Mouse (Mus musculus) ES-E14 (cell line): ENCODE measurements at regions not wholly inside any gene's neighbourhood (a gene's known extent, or its start where the extent isn't known, plus 50 kb on each side); places are given as distances from the start of the nearest gene placed in this dataset.

Experiments
- DNase-seq: peaks from one replicate; pipeline ENCODE4 v3.0.0-alpha.2; 2013; ENCODE audit warnings: low read depth, low spot score
- H3K27ac ChIP-seq: 2 replicates; pipeline ENCODE4 v1.5.1; 2012; ENCODE audit warnings: low read depth, mild to moderate bottlenecking, low read length, moderate library complexity, mixed read lengths; ENCODE audit not compliant: poor library complexity, insufficient read depth, severe bottlenecking
- H3K36me3 ChIP-seq: 2 replicates; pipeline ENCODE4 v1.6.1; 2012; ENCODE audit warnings: mild to moderate bottlenecking, low read length, moderate library complexity, mixed read lengths; ENCODE audit not compliant: control insufficient read depth, poor library complexity, insufficient read depth, severe bottlenecking
- H3K4me1 ChIP-seq, 2 experiments: fragments of 150-350 bp in 1 of 2; sonication (generic) in 1 of 2; 2 replicates each; pipeline ENCODE4 v1.6.1; 2012; ENCODE audit warnings: low read length in 2 of 2, mild to moderate bottlenecking in 1 of 2, mixed read lengths in 1 of 2; ENCODE audit not compliant: control insufficient read depth in 2 of 2, insufficient read depth in 2 of 2, poor library complexity in 1 of 2
- H3K4me3 ChIP-seq, 2 experiments: fragments of 150-350 bp in 1 of 2; sonication (generic) in 1 of 2; 2 replicates each; pipeline ENCODE4 v1.5.1; 2012; ENCODE audit warnings: low read length in 2 of 2, low read depth in 1 of 2, mild to moderate bottlenecking in 1 of 2, mixed read lengths in 1 of 2; ENCODE audit not compliant: insufficient read depth in 1 of 2, poor library complexity in 1 of 2, severe bottlenecking in 1 of 2
- H3K9ac ChIP-seq: 2 replicates; pipeline ENCODE4 v1.6.1; 2012; ENCODE audit warnings: low read depth, mild to moderate bottlenecking, low read length, mixed read lengths; ENCODE audit not compliant: poor library complexity, insufficient read depth, severe bottlenecking
- H3K9me3 ChIP-seq: fragments of 150-350 bp; sonication (generic); 2 replicates; pipeline ENCODE4 v1.6.1; 2012; ENCODE audit warnings: low read depth, mild to moderate bottlenecking, low read length; ENCODE audit not compliant: control insufficient read depth, insufficient read depth
- CHD2 ChIP-seq: IDR thresholded peaks from 2 replicates; pipeline ENCODE4 v1.6.1; 2014; ENCODE audit warnings: mild to moderate bottlenecking, low read depth, low read length, inconsistent platforms
- HCFC1 ChIP-seq: IDR thresholded peaks from 2 replicates; pipeline ENCODE4 v1.6.1; 2012; ENCODE audit warnings: low read length, inconsistent platforms, borderline replicate concordance; ENCODE audit not compliant: insufficient read depth
- MAFK ChIP-seq: IDR thresholded peaks from 2 replicates; pipeline ENCODE4 v1.6.1; 2014; ENCODE audit warnings: mild to moderate bottlenecking, low read depth, low read length, inconsistent platforms; ENCODE audit not compliant: insufficient read depth
- ZC3H11A ChIP-seq: IDR thresholded peaks from 2 replicates; pipeline ENCODE4 v1.6.1; 2012; ENCODE audit warnings: low read depth, mild to moderate bottlenecking, inconsistent platforms, low read length, borderline replicate concordance
- ZNF384 ChIP-seq: IDR thresholded peaks from 2 replicates; pipeline ENCODE4 v1.6.1; 2012; ENCODE audit warnings: low read depth, low read length, inconsistent platforms
- in situ Hi-C, 2 experiments: fragments of 600-800 bp; cut with MboI; formaldehyde crosslinking; loops; one replicate each; pipeline ENCODE4 v1.15.1; 2025; ENCODE audit warnings: low sequenced_read_pairs in 2 of 2, inconsistent platforms in 1 of 2; ENCODE audit not compliant: unreplicated experiment in 2 of 2

DNA sequence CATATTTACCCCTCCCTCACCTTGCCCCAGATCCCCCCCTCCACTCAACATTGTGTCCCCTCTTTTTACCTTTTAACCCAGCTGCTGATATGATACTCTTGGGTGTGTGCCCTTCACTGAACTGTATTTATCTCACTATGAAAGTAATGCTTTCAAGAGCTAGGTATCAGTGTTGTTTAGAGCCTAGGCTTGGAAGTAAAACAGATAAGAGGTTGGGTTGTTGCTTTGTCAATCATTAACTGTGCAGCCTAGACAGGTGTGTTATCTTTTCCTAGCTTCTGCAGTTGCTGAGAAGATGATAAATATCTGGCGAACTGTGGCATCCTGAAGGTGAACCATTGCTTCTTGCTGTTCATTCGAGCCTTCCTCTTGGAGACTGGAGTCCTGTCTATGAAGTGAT is 101.2 kb upstream of the Ankrd1 start:
- Histone ChIP-seq H3K4me3 (no peak overlapping the region), H3K27ac (no peak overlapping the region), H3K36me3 (no peaks in the 10 kb centered on the region), H3K4me1 (no peaks in the 10 kb centered on the region), H3K9ac (no peak overlapping the region), H3K9me3 (no peaks in the 10 kb centered on the region)
- in situ Hi-C loops: no loop called here
- no peak for TF ChIP-seq ZNF384
- TF ChIP-seq ZC3H11A: no peak
- TF ChIP-seq CHD2: no peak
- TF ChIP-seq MAFK: no peak
- no peak for TF ChIP-seq HCFC1
- DNase-seq: no peak

DNA sequence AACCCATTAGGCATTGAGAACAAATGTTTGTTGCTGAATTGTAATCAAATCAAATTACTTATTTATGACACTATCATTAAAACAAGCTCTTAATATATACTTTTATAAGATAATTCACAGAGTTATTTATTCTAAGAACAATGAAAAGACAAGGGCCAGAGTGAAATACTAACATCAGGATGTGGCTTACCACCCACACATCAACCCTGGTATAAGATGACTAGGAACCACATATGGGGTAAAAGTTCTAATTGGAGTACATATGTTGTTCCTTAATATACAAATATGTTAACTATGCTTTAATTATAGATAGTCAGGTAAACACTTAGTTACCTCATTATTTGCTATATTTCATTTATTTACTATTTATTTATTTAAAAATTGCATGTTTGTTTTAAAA is 101.7 kb upstream of the Ankrd1 start:
- Histone ChIP-seq H3K4me1 (no peaks in the 10 kb centered on the region), H3K27ac (no peak overlapping the region), H3K36me3 (no peaks in the 10 kb centered on the region), H3K9ac (no peak overlapping the region), H3K4me3 (no peak overlapping the region), H3K9me3 (no peaks in the 10 kb centered on the region)
- TF ChIP-seq MAFK: no peak
- TF ChIP-seq HCFC1: no peak
- no peak for TF ChIP-seq ZC3H11A
- no peak for TF ChIP-seq ZNF384
- no peak for TF ChIP-seq CHD2
- DNase-seq: no peak
- in situ Hi-C loops: no loop called here

DNA sequence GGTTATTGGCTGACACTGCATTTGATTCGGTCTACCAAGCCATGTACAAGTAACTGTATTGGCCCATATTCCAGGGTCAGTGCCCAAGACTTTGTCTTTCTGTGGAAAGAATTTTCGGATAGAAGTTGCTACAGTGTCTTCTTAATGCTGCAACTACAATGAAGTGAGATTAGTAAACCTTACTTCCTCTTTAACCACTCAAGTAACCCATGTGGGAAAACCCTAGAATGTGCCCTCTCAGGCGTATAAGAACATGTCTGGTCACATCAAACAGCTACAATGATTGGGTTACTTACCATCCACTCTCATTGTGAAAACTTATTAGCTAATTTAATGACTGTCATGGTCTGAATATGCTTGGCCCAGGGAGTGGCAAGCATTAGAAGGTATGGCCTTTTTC is 102.3 kb upstream of the Ankrd1 start:
- no peak overlapping the region for H3K9ac ChIP-seq
- no peak for DNase-seq
- no peak overlapping the region for H3K4me3 ChIP-seq
- H3K27ac ChIP-seq: no peak overlapping the region
- H3K9me3 ChIP-seq: no peaks in the 10 kb centered on the region
- in situ Hi-C loops: no loop called here
- H3K36me3 ChIP-seq: no peaks in the 10 kb centered on the region
- no peak for TF ChIP-seq MAFK
- H3K4me1 ChIP-seq: no peaks in the 10 kb centered on the region

DNA sequence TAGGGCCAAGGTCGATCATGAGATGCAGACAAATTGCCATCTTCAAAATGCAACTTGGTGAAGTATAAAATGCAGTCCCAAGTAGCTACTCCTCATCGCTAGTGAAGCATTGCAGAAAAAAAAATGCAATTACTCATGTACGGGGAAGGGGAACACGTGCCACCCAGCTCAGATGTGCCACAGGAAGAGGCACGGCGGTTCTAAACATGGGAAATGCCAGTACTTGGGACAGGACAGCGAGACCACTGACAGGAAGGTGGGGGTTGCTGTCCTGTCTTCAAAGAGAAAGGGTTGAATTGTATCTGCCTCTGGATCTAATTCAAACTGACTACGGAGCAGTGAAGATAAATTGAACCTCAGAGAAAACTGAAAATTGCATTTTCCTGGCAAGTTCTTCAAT is 104.6 kb upstream of the Ankrd1 start:
- DNase-seq: no peak
- Histone ChIP-seq H3K4me3 (no peak overlapping the region), H3K36me3 (no peaks in the 10 kb centered on the region), H3K4me1 (no peaks in the 10 kb centered on the region), H3K9me3 (no peaks in the 10 kb centered on the region), H3K9ac (no peak overlapping the region), H3K27ac (no peak overlapping the region)
- in situ Hi-C loops: no loop called here
- TF ChIP-seq HCFC1 (no peak), ZNF384 (no peak), CHD2 (no peak), ZC3H11A (no peak), MAFK (no peak)

DNA sequence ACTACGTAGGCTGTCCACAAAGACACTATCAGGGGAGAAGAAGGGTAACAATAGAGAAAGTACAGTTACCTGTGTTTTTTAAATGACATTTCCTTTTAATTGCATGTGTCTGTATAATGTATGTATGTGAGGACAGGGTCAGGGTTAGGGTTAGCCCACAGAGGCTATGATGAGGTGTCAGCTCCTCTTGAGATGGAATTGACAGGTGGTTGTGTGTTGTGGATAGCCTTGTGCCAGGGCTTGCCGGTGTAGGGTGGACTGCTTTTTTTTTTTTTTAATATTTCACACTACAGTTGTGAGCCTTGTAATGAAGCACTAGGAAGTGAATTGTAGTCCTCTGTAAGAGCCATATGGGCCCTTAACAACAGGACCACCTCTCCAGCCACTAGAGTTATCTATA is 105.7 kb upstream of the Ankrd1 start:
- TF ChIP-seq HCFC1: no peak
- TF ChIP-seq CHD2: no peak
- TF ChIP-seq ZNF384: no peak
- no peak for TF ChIP-seq ZC3H11A
- TF ChIP-seq MAFK: no peak
- in situ Hi-C loops: no loop called here
- no peak overlapping the region for H3K9ac ChIP-seq

More for the DNA sequence above, 105.7 kb upstream of the Ankrd1 start:
- DNase-seq: no peak
- Histone ChIP-seq H3K4me1 (no peaks in the 10 kb centered on the region), H3K36me3 (no peaks in the 10 kb centered on the region), H3K9me3 (no peaks in the 10 kb centered on the region), H3K4me3 (no peak overlapping the region), H3K27ac (no peak overlapping the region)
